Mouse (Mus musculus) small intestine, adult 2 months (tissue): ENCODE measurements around the gene Lysmd3.

Source experiments
- CTCF ChIP-seq: fragments of 200-500 bp; IDR thresholded peaks from 2 replicates; pipeline ENCODE4 v1.5.1; 2012; ENCODE audit warnings: low read depth, mild to moderate bottlenecking, control low read depth, inconsistent platforms, low read length, moderate library complexity, mixed read lengths; ENCODE audit not compliant: insufficient replicate concordance, insufficient read length; ENCODE audit errors: extremely low read depth
- POLR2A ChIP-seq: fragments of 200-500 bp; IDR thresholded peaks from 2 replicates; pipeline ENCODE4 v1.6.1; 2012; ENCODE audit warnings: low read depth, mild to moderate bottlenecking, control low read depth, inconsistent platforms, low read length, moderate library complexity

DNA sequence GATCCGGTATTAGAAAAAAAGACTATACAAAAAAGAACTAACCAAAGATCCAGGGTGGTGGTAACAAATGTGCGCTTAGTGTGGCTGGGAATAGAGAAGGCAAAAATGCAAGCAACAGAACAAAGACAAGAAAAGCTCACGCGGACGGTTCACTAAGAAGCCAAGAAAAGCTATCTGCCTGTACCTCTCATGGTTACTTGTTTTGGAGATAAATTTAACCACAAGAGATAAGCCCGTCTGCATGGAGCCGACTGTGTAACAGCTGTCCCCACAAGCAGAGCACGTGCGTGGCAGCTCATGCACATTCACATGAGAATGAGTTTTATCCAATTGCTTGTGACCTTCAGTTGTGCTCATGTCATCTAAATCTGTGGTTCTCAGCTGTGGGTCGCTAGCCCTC, 33.0 kb downstream of the Lysmd3 start:
- TF ChIP-seq CTCF = no peak
- no peak for TF ChIP-seq POLR2A
